Mouse (Mus musculus) MEL (cell line): ENCODE measurements around the gene Tenm3. TPM values are rescaled to one million over a fixed set of nuclear protein-coding genes. Genes with fewer than 3 reads are reported as not detected.

Experiments used
- DNase-seq: peaks from one replicate; pipeline ENCODE4 v3.0.0; 2011; ENCODE audit warnings: low read depth, low spot score
- H3K27ac ChIP-seq: 2 replicates; pipeline ENCODE4 v1.5.1; 2012; ENCODE audit warnings: low read depth, mild to moderate bottlenecking, control low read depth, low read length, moderate library complexity; ENCODE audit not compliant: control insufficient read depth
- H3K27me3 ChIP-seq, 2 experiments: fragments of 150-350 bp in 1 of 2; sonication (generic) in 1 of 2; 2 replicates each; pipeline ENCODE4 v1.6.1; 2012; ENCODE audit warnings: low read length in 2 of 2, mild to moderate bottlenecking in 2 of 2, improper control_type of control experiment in 1 of 2, moderate library complexity in 1 of 2; ENCODE audit not compliant: insufficient read depth in 2 of 2, control insufficient read depth in 1 of 2
- H3K36me3 ChIP-seq, 2 experiments: 2 replicates each; pipeline ENCODE4 v1.6.1; 2012 to 2014; ENCODE audit warnings: low read length in 2 of 2, improper control_type of control experiment in 1 of 2, inconsistent platforms in 1 of 2, mild to moderate bottlenecking in 1 of 2; ENCODE audit not compliant: insufficient read depth in 2 of 2, control insufficient read depth in 1 of 2
- H3K4me1 ChIP-seq, 2 experiments: fragments of 150-350 bp in 1 of 2; sonication (generic) in 1 of 2; 2 replicates each; pipeline ENCODE4 v1.6.1; 2012; ENCODE audit warnings: low read length in 2 of 2, improper control_type of control experiment in 1 of 2, mild to moderate bottlenecking in 1 of 2; ENCODE audit not compliant: insufficient read depth in 2 of 2, control insufficient read depth in 1 of 2
- H3K4me3 ChIP-seq, 2 experiments: fragments of 150-350 bp in 1 of 2; sonication (generic) in 1 of 2; 2 replicates each; pipeline ENCODE4 v1.5.1; 2012; ENCODE audit warnings: low read depth in 2 of 2, low read length in 2 of 2, mild to moderate bottlenecking in 2 of 2, moderate library complexity in 2 of 2, control low read depth in 1 of 2, improper control_type of control experiment in 1 of 2; ENCODE audit not compliant: control insufficient read depth in 1 of 2, insufficient read depth in 1 of 2
- H3K79me2 ChIP-seq: 2 replicates; pipeline ENCODE4 v1.6.1; 2012; ENCODE audit warnings: mild to moderate bottlenecking, low read length, moderate library complexity; ENCODE audit not compliant: control insufficient read depth, poor library complexity, insufficient read depth
- H3K9ac ChIP-seq: 2 replicates; pipeline ENCODE4 v1.6.1; 2012; ENCODE audit warnings: low read depth, mild to moderate bottlenecking, control low read depth, low read length, moderate library complexity; ENCODE audit not compliant: control insufficient read depth, poor library complexity, severe bottlenecking
- H3K9me3 ChIP-seq: fragments of 150-350 bp; sonication (generic); replicated peaks from 2 replicates; pipeline ENCODE4 v1.6.1; 2012; ENCODE audit warnings: mild to moderate bottlenecking, low read length, improper control_type of control experiment, moderate library complexity; ENCODE audit not compliant: insufficient read depth
- BHLHE40 ChIP-seq: IDR thresholded peaks from 2 replicates; pipeline ENCODE4 v1.6.1; 2012; ENCODE audit warnings: low read depth, mild to moderate bottlenecking, inconsistent platforms, low read length, improper control_type of control experiment, borderline replicate concordance
- CHD2 ChIP-seq: IDR thresholded peaks from 2 replicates; pipeline ENCODE4 v1.6.1; 2011; ENCODE audit warnings: low read length, improper control_type of control experiment
- CTCF ChIP-seq, 3 experiments: IDR thresholded peaks in 2 of 3; conservative IDR thresholded peaks in 1 of 3; 2 replicates each; pipeline ENCODE4 v1.5.1; 2011 to 2012; ENCODE audit warnings: low read length in 3 of 3, low read depth in 2 of 3, mild to moderate bottlenecking in 2 of 3, improper control_type of control experiment in 1 of 3, inconsistent platforms in 1 of 3, mixed read lengths in 1 of 3, moderate library complexity in 1 of 3; ENCODE audit not compliant: control insufficient read depth in 1 of 3, insufficient read depth in 1 of 3, poor library complexity in 1 of 3, severe bottlenecking in 1 of 3
- EP300 ChIP-seq, 2 experiments: IDR thresholded peaks; 2 replicates each; pipeline ENCODE4 v1.6.1; 2011; ENCODE audit warnings: improper control_type of control experiment in 2 of 2, low read length in 2 of 2, low read depth in 1 of 2, mild to moderate bottlenecking in 1 of 2
- GABPA ChIP-seq: IDR thresholded peaks from 2 replicates; pipeline ENCODE4 v1.6.1; 2012; ENCODE audit warnings: low read depth, mild to moderate bottlenecking, inconsistent platforms, low read length, improper control_type of control experiment, moderate library complexity
- GATA1 ChIP-seq: IDR thresholded peaks from 2 replicates; pipeline ENCODE4 v1.6.1; 2011; ENCODE audit warnings: low read depth, low read length, improper control_type of control experiment
- HCFC1 ChIP-seq: IDR thresholded peaks from 2 replicates; pipeline ENCODE4 v1.6.1; 2012; ENCODE audit warnings: low read depth, mild to moderate bottlenecking, inconsistent platforms, low read length, improper control_type of control experiment, moderate library complexity
- KAT2A ChIP-seq: conservative IDR thresholded peaks from 2 replicates; pipeline ENCODE4 v1.6.1; 2012; ENCODE audit warnings: low read depth, low read length, improper control_type of control experiment, inconsistent platforms
- MAFK ChIP-seq: IDR thresholded peaks from 2 replicates; pipeline ENCODE4 v1.6.1; 2011; ENCODE audit warnings: low read depth, mild to moderate bottlenecking, low read length, improper control_type of control experiment, borderline replicate concordance
- MAX ChIP-seq: IDR thresholded peaks from 2 replicates; pipeline ENCODE4 v1.6.1; 2011; ENCODE audit warnings: low read length, improper control_type of control experiment
- MEF2A ChIP-seq: IDR thresholded peaks from 2 replicates; pipeline ENCODE4 v1.6.1; 2014; ENCODE audit warnings: low read depth, mild to moderate bottlenecking, inconsistent platforms, low read length, improper control_type of control experiment; ENCODE audit not compliant: poor library complexity, insufficient replicate concordance, severe bottlenecking; ENCODE audit errors: extremely low read depth
- MXI1 ChIP-seq: IDR thresholded peaks from 2 replicates; pipeline ENCODE4 v1.6.1; 2011; ENCODE audit warnings: mild to moderate bottlenecking, low read depth, low read length, improper control_type of control experiment
- NELFE ChIP-seq: IDR thresholded peaks from 2 replicates; pipeline ENCODE4 v1.6.1; 2011; ENCODE audit warnings: low read depth, low read length, improper control_type of control experiment
- NRF1 ChIP-seq: IDR thresholded peaks from 2 replicates; pipeline ENCODE4 v1.6.1; 2014; ENCODE audit warnings: low read depth, mild to moderate bottlenecking, inconsistent platforms, low read length, improper control_type of control experiment, moderate library complexity; ENCODE audit not compliant: poor library complexity, insufficient read depth, severe bottlenecking
- RAD21 ChIP-seq: IDR thresholded peaks from 2 replicates; pipeline ENCODE4 v1.6.1; 2011; ENCODE audit warnings: mild to moderate bottlenecking, low read depth, low read length, improper control_type of control experiment
- SIN3A ChIP-seq: IDR thresholded peaks from 2 replicates; pipeline ENCODE4 v1.6.1; 2012; ENCODE audit warnings: low read length, improper control_type of control experiment, inconsistent platforms
- TCF12 ChIP-seq: IDR thresholded peaks from 2 replicates; pipeline ENCODE4 v1.6.1; 2014; ENCODE audit warnings: low read depth, mild to moderate bottlenecking, inconsistent platforms, low read length, improper control_type of control experiment, moderate library complexity
- USF2 ChIP-seq, 2 experiments: IDR thresholded peaks; 2 replicates each; pipeline ENCODE4 v1.6.1; 2011 to 2012; ENCODE audit warnings: improper control_type of control experiment in 2 of 2, low read length in 2 of 2, borderline replicate concordance in 1 of 2, inconsistent platforms in 1 of 2, low read depth in 1 of 2, mild to moderate bottlenecking in 1 of 2; ENCODE audit not compliant: insufficient read depth in 1 of 2
- ZC3H11A ChIP-seq: IDR thresholded peaks from 2 replicates; pipeline ENCODE4 v1.6.1; 2012; ENCODE audit warnings: low read depth, mild to moderate bottlenecking, inconsistent platforms, low read length, improper control_type of control experiment
- ZKSCAN1 ChIP-seq: IDR thresholded peaks from 2 replicates; pipeline ENCODE4 v1.6.1; 2012; ENCODE audit warnings: low read depth, mild to moderate bottlenecking, inconsistent platforms, low read length, improper control_type of control experiment, moderate library complexity
- ZMIZ1 ChIP-seq: IDR thresholded peaks from 2 replicates; pipeline ENCODE4 v1.6.1; 2012; ENCODE audit warnings: low read depth, mild to moderate bottlenecking, inconsistent platforms, low read length, improper control_type of control experiment, moderate library complexity
- ZNF384 ChIP-seq: IDR thresholded peaks from 2 replicates; pipeline ENCODE4 v1.6.1; 2012; ENCODE audit warnings: low read depth, mild to moderate bottlenecking, inconsistent platforms, low read length, improper control_type of control experiment
- polyA plus RNA-seq, 2 experiments: library from polyadenylated mRNA; stranded (reverse) in 1 of 2; unstranded in 1 of 2; fragments of >175 nt in 1 of 2; fragments of >200 nt in 1 of 2; gene quantifications; 2 replicates each; pipeline versions ENCODE4 v1.2.1 to v1.2.4; 2012; ENCODE audit warnings: low replicate concordance in 2 of 2, low read depth in 1 of 2; ENCODE audit not compliant: insufficient read length in 2 of 2, insufficient read depth in 1 of 2, missing spikeins in 1 of 2
- total RNA-seq: library from RNA; depleted of rRNA; stranded (reverse); fragments of 300-350 nt; gene quantifications from 2 replicates; pipeline ENCODE4 v1.2.3, GENCODE M21; 2012

Gene Tenm3
- total and polyA plus RNA-seq, 3 experiments = not detected

GRCm38 (mm10) chr8:48865972-48866371, 22.2 kb upstream of the Tenm3 start:
- no peak for DNase-seq
- no peak for TF ChIP-seq SIN3A
- TF ChIP-seq HCFC1 = no peak
- no peak for TF ChIP-seq MEF2A
- TF ChIP-seq NELFE = no peak
- TF ChIP-seq MAX = no peak
- TF ChIP-seq USF2 (IDR thresholded peaks at IDR 0.05; ENCODE audit: borderline replicate concordance in 1 of 2, insufficient read depth in 1 of 2, low read depth in 1 of 2, low read length in 2 of 2) = no peak
- TF ChIP-seq KAT2A = no peak
- no peak for TF ChIP-seq MAFK
- H3K4me3 ChIP-seq = no peak overlapping the region
- no peaks in the 10 kb centered on the region for H3K9me3 ChIP-seq
- no peaks in the 10 kb centered on the region for H3K27me3 ChIP-seq
- H3K79me2 ChIP-seq = no peaks in the 10 kb centered on the region
- H3K27ac ChIP-seq = no peak overlapping the region
- H3K4me1 ChIP-seq = no peaks in the 10 kb centered on the region
- no peak overlapping the region for H3K9ac ChIP-seq
- H3K36me3 ChIP-seq = no peaks in the 10 kb centered on the region

GRCm38 (mm10) chr8:48865485-48865884, 21.7 kb upstream of the Tenm3 start:
- no peaks in the 10 kb centered on the region for H3K79me2 ChIP-seq
- no peak overlapping the region for H3K27ac ChIP-seq
- DNase-seq = no peak
- no peaks in the 10 kb centered on the region for H3K4me1 ChIP-seq
- H3K36me3 ChIP-seq = no peaks in the 10 kb centered on the region
- H3K27me3 ChIP-seq = no peaks in the 10 kb centered on the region
- no peaks in the 10 kb centered on the region for H3K9me3 ChIP-seq
- H3K9ac ChIP-seq = no peak overlapping the region
- no peak overlapping the region for H3K4me3 ChIP-seq
- TF ChIP-seq ZMIZ1 = no peak
- TF ChIP-seq HCFC1 = no peak
- TF ChIP-seq ZNF384 = no peak
- no peak for TF ChIP-seq KAT2A

GRCm38 (mm10) chr8:48850223-48851010, 6.7 kb upstream of the Tenm3 start:
- TF ChIP-seq ZKSCAN1 (no peak), TCF12 (no peak), KAT2A (no peak), ZMIZ1 (no peak), CTCF (IDR thresholded peaks at IDR 0.05 in 2 of 3, conservative IDR thresholded peaks at IDR 0.05 in 1 of 3; ENCODE audit: control insufficient read depth in 1 of 3, insufficient read depth in 1 of 3, low read depth in 2 of 3, low read length in 3 of 3, poor library complexity in 1 of 3, severe bottlenecking in 1 of 3) (no peak), NRF1 (no peak), BHLHE40 (no peak), GABPA (no peak), MXI1 (no peak), ZC3H11A (no peak), USF2 (IDR thresholded peaks at IDR 0.05; ENCODE audit: borderline replicate concordance in 1 of 2, insufficient read depth in 1 of 2, low read depth in 1 of 2, low read length in 2 of 2) (no peak), CHD2 (no peak), EP300 (IDR thresholded peaks at IDR 0.05; ENCODE audit: low read depth in 1 of 2, low read length in 2 of 2) (no peak), RAD21 (no peak), GATA1 (no peak)

More at GRCm38 (mm10) chr8:48850223-48851010, 6.7 kb upstream of the Tenm3 start:
- Histone ChIP-seq H3K4me3 (no peak overlapping the region), H3K27ac (no peak overlapping the region), H3K4me1 (no peaks in the 10 kb centered on the region), H3K36me3 (no peaks in the 10 kb centered on the region), H3K27me3 (no peaks in the 10 kb centered on the region), H3K9ac (no peak overlapping the region), H3K79me2 (no peaks in the 10 kb centered on the region), H3K9me3 (no peaks in the 10 kb centered on the region)
- DNase-seq = no peak
